Mouse (Mus musculus): ENCODE measurements around the gene Pik3r5.

GRCm38 (mm10) chr11:68430662-68431061 lies 1.3 kb upstream of the Pik3r5 start:
- no peak for TF ChIP-seq E2F4 (IDR thresholded peaks at IDR 0.05; ENCODE audit: insufficient replicate concordance, low read depth, low read length)
- peak; percentile 96 for TF ChIP-seq TCF12 (IDR thresholded peaks at IDR 0.05; ENCODE audit: low read depth, low read length)
- TF ChIP-seq NELFE (IDR thresholded peaks at IDR 0.05; ENCODE audit: low read depth, low read length): no peak
- TF ChIP-seq MAFK (IDR thresholded peaks at IDR 0.05; ENCODE audit: insufficient replicate concordance, low read length): no peak
- peak in 1 of 2 experiments; percentile 57; a peak in 2 of 4 replicates for TF ChIP-seq CTCF (conservative IDR thresholded peaks at IDR 0.05 in 1 of 2, IDR thresholded peaks at IDR 0.05 in 1 of 2; ENCODE audit: low read depth in 2 of 2, low read length in 2 of 2)
- no peak for TF ChIP-seq CHD1 (IDR thresholded peaks at IDR 0.05; ENCODE audit: low read depth, low read length)
- TF ChIP-seq MAX (IDR thresholded peaks at IDR 0.05; ENCODE audit: low read length): no peak; the same call in 1 of the 2 replicates
- TF ChIP-seq JUN (IDR thresholded peaks at IDR 0.05; ENCODE audit: insufficient read depth, low read depth, low read length): no peak
- TF ChIP-seq KAT2A (IDR thresholded peaks at IDR 0.05; ENCODE audit: insufficient replicate concordance, low read length): no peak

All from CH12.LX (cell line).